Mouse (Mus musculus): ENCODE data around the gene Lrfn3. TPM values are rescaled to one million over a fixed set of nuclear protein-coding genes. Genes with fewer than 3 reads are reported as not detected.

The Lrfn3 gene
- polyA plus RNA-seq, 1 experiment from 2014 or later, result 5.3 TPM

- Histone ChIP-seq H3K4me1 (replicated peaks; ENCODE audit: control insufficient read depth, insufficient read depth, low read length) (no peaks in the 10 kb centered on the region), H3K36me3 (ENCODE audit: control insufficient read depth, insufficient read depth, low read length) (no peaks in the 10 kb centered on the region), H3K9ac (ENCODE audit: low read depth, low read length) (peak within 1 kb of the TSS; percentile 42; the same call in 1 of the 2 replicates), H3K27me3 (ENCODE audit: control insufficient read depth, insufficient read depth, low read length) (no peaks in the 10 kb centered on the region), H3K4me3 (ENCODE audit: low read depth, low read length) (peak within 1 kb of the TSS; percentile 87), H3K27ac (ENCODE audit: low read depth, low read length) (no peak within 1 kb of the TSS), H3K4me2 (replicated peaks; ENCODE audit: low read depth, low read length) (peak within 1 kb of the TSS; percentile 84), H3K9me3 (ENCODE audit: control insufficient read depth, low read length) (no peaks in the 10 kb centered on the region)
- DNase-seq (ENCODE audit: low spot score) (no peak), ATAC-seq (ENCODE audit: low FRiP score) (no peak)
- WGBS, result 77% methylated on average over 3 of the region's 3 CpGs
Measured at GRCm38 (mm10) chr7:30323795-30324194, 38.8 kb downstream of the Lrfn3 start, which contains the start of gene Sdhaf1. Sdhaf1 (minus strand) TSS chr7:30323895.

GRCm38 (mm10) chr7:30322865-30323264 lies 39.7 kb downstream of the Lrfn3 start:
- DNase-seq (ENCODE audit: low spot score) (no peak), ATAC-seq (ENCODE audit: low FRiP score) (0 out of 2 replicates have a peak, but pooled peaks have one; percentile 1)
- Histone ChIP-seq H3K36me3 (ENCODE audit: control insufficient read depth, insufficient read depth, low read length) (no peaks in the 10 kb centered on the region), H3K4me3 (ENCODE audit: low read depth, low read length) (peak overlapping the region; percentile 87), H3K4me1 (replicated peaks; ENCODE audit: control insufficient read depth, insufficient read depth, low read length) (no peaks in the 10 kb centered on the region), H3K9ac (ENCODE audit: low read depth, low read length) (peak overlapping the region; percentile 42; the same call in 1 of the 2 replicates), H3K4me2 (replicated peaks; ENCODE audit: low read depth, low read length) (peak overlapping the region; percentile 84), H3K27ac (ENCODE audit: low read depth, low read length) (no peak overlapping the region), H3K27me3 (ENCODE audit: control insufficient read depth, insufficient read depth, low read length) (no peaks in the 10 kb centered on the region), H3K9me3 (ENCODE audit: control insufficient read depth, low read length) (no peaks in the 10 kb centered on the region)
- WGBS, result 45% methylated on average over 6 of the region's 6 CpGs

GRCm38 (mm10) chr7:30322285-30322667 lies 40.3 kb downstream of the Lrfn3 start:
- DNase-seq (ENCODE audit: low spot score) (peak; percentile 95), ATAC-seq (ENCODE audit: low FRiP score) (peak; percentile 99)
- peak overlapping the region; percentile 87 for H3K4me3 ChIP-seq (ENCODE audit: low read depth, low read length)
- no peaks in the 10 kb centered on the region for H3K9me3 ChIP-seq (ENCODE audit: control insufficient read depth, low read length)
- H3K27ac ChIP-seq (ENCODE audit: low read depth, low read length), result peak overlapping the region; percentile 67
- no peaks in the 10 kb centered on the region for H3K27me3 ChIP-seq (ENCODE audit: control insufficient read depth, insufficient read depth, low read length)
- H3K9ac ChIP-seq (ENCODE audit: low read depth, low read length), result peak overlapping the region; percentile 91
- no peaks in the 10 kb centered on the region for H3K36me3 ChIP-seq (ENCODE audit: control insufficient read depth, insufficient read depth, low read length)
- H3K4me1 ChIP-seq (replicated peaks; ENCODE audit: control insufficient read depth, insufficient read depth, low read length), result no peaks in the 10 kb centered on the region
- under 1% methylated on average over 20 of the region's 20 CpGs for WGBS
- peak overlapping the region; percentile 84 for H3K4me2 ChIP-seq (replicated peaks; ENCODE audit: low read depth, low read length)

- under 1% methylated on average over 56 of the region's 63 CpGs for WGBS
- no peaks in the 10 kb centered on the region for H3K9me3 ChIP-seq (ENCODE audit: control insufficient read depth, low read length)
- H3K9ac ChIP-seq (ENCODE audit: low read depth, low read length), result peak within 1 kb of the TSS; percentile 91
- peak within 1 kb of the TSS; percentile 84 for H3K4me2 ChIP-seq (replicated peaks; ENCODE audit: low read depth, low read length)
- DNase-seq (ENCODE audit: low spot score), result peak; percentile 58
- H3K36me3 ChIP-seq (ENCODE audit: control insufficient read depth, insufficient read depth, low read length), result no peaks in the 10 kb centered on the region
- peak; percentile 78 for ATAC-seq (ENCODE audit: low FRiP score)
- no peaks in the 10 kb centered on the region for H3K4me1 ChIP-seq (replicated peaks; ENCODE audit: control insufficient read depth, insufficient read depth, low read length)
- peak within 1 kb of the TSS; percentile 67 for H3K27ac ChIP-seq (ENCODE audit: low read depth, low read length)
- no peaks in the 10 kb centered on the region for H3K27me3 ChIP-seq (ENCODE audit: control insufficient read depth, insufficient read depth, low read length)
- peak within 1 kb of the TSS; percentile 87 for H3K4me3 ChIP-seq (ENCODE audit: low read depth, low read length)
Measured at GRCm38 (mm10) chr7:30321539-30322284, 40.9 kb downstream of the Lrfn3 start, which contains the start of gene E130208F15Rik. E130208F15Rik (plus strand) TSS chr7:30321740.

GRCm38 (mm10) chr7:30320946-30321345 lies 41.6 kb downstream of the Lrfn3 start:
- no peak for DNase-seq (ENCODE audit: low spot score)
- no peaks in the 10 kb centered on the region for H3K9me3 ChIP-seq (ENCODE audit: control insufficient read depth, low read length)
- no peak overlapping the region for H3K27ac ChIP-seq (ENCODE audit: low read depth, low read length)
- H3K4me1 ChIP-seq (replicated peaks; ENCODE audit: control insufficient read depth, insufficient read depth, low read length), result no peaks in the 10 kb centered on the region
- ATAC-seq (ENCODE audit: low FRiP score), result no peak
- H3K4me3 ChIP-seq (ENCODE audit: low read depth, low read length), result peak overlapping the region; percentile 87; the same call in 1 of the 2 replicates
- H3K36me3 ChIP-seq (ENCODE audit: control insufficient read depth, insufficient read depth, low read length), result no peaks in the 10 kb centered on the region
- peak overlapping the region; percentile 84 for H3K4me2 ChIP-seq (replicated peaks; ENCODE audit: low read depth, low read length)
- no peaks in the 10 kb centered on the region for H3K27me3 ChIP-seq (ENCODE audit: control insufficient read depth, insufficient read depth, low read length)
- peak overlapping the region; percentile 91 for H3K9ac ChIP-seq (ENCODE audit: low read depth, low read length)
- 85% methylated on average over 2 of the region's 2 CpGs for WGBS

- Histone ChIP-seq H3K27ac (ENCODE audit: low read depth, low read length) (no peak overlapping the region), H3K9ac (ENCODE audit: low read depth, low read length) (no peak overlapping the region), H3K4me3 (ENCODE audit: low read depth, low read length) (no peak overlapping the region), H3K36me3 (ENCODE audit: control insufficient read depth, insufficient read depth, low read length) (no peaks in the 10 kb centered on the region), H3K4me1 (replicated peaks; ENCODE audit: control insufficient read depth, insufficient read depth, low read length) (no peaks in the 10 kb centered on the region), H3K27me3 (ENCODE audit: control insufficient read depth, insufficient read depth, low read length) (no peaks in the 10 kb centered on the region), H3K4me2 (replicated peaks; ENCODE audit: low read depth, low read length) (no peak overlapping the region), H3K9me3 (ENCODE audit: control insufficient read depth, low read length) (no peaks in the 10 kb centered on the region)
- no peak for ATAC-seq (ENCODE audit: low FRiP score)
- no peak for DNase-seq (ENCODE audit: low spot score)
- 91% methylated on average over 3 of the region's 3 CpGs for WGBS
Measured at GRCm38 (mm10) chr7:30318142-30318541, 44.4 kb downstream of the Lrfn3 start.

GRCm38 (mm10) chr7:30315559-30316529 lies 46.7 kb downstream of the Lrfn3 start:
- Histone ChIP-seq H3K36me3 (ENCODE audit: control insufficient read depth, insufficient read depth, low read length) (no peaks in the 10 kb centered on the region; the same call in 1 of the 2 replicates), H3K4me1 (replicated peaks; ENCODE audit: control insufficient read depth, insufficient read depth, low read length) (no peaks in the 10 kb centered on the region), H3K27ac (ENCODE audit: low read depth, low read length) (no peak overlapping the region), H3K27me3 (ENCODE audit: control insufficient read depth, insufficient read depth, low read length) (no peaks in the 10 kb centered on the region), H3K9ac (ENCODE audit: low read depth, low read length) (no peak overlapping the region), H3K4me3 (ENCODE audit: low read depth, low read length) (no peak overlapping the region), H3K4me2 (replicated peaks; ENCODE audit: low read depth, low read length) (no peak overlapping the region), H3K9me3 (ENCODE audit: control insufficient read depth, low read length) (no peaks in the 10 kb centered on the region)
- DNase-seq (ENCODE audit: low spot score) (no peak), ATAC-seq (ENCODE audit: low FRiP score) (no peak)
- WGBS, result 84% methylated on average over 13 of the region's 13 CpGs

- peak within 1 kb of the TSS; percentile 18 for H3K4me2 ChIP-seq (replicated peaks; ENCODE audit: low read depth, low read length)
- H3K9me3 ChIP-seq (ENCODE audit: control insufficient read depth, low read length), result no peaks in the 10 kb centered on the region
- H3K27me3 ChIP-seq (ENCODE audit: control insufficient read depth, insufficient read depth, low read length), result no peaks in the 10 kb centered on the region
- H3K36me3 ChIP-seq (ENCODE audit: control insufficient read depth, insufficient read depth, low read length), result no peaks in the 10 kb centered on the region; the same call in 1 of the 2 replicates
- WGBS, result 6% methylated on average over 9 of the region's 9 CpGs
- peak within 1 kb of the TSS; percentile 13; the same call in 1 of the 2 replicates for H3K4me3 ChIP-seq (ENCODE audit: low read depth, low read length)
- DNase-seq (ENCODE audit: low spot score), result no peak
- no peak within 1 kb of the TSS for H3K9ac ChIP-seq (ENCODE audit: low read depth, low read length)
- no peak for ATAC-seq (ENCODE audit: low FRiP score)
- H3K4me1 ChIP-seq (replicated peaks; ENCODE audit: control insufficient read depth, insufficient read depth, low read length), result no peaks in the 10 kb centered on the region
- H3K27ac ChIP-seq (ENCODE audit: low read depth, low read length), result no peak within 1 kb of the TSS
Measured at GRCm38 (mm10) chr7:30314721-30315155, 47.8 kb downstream of the Lrfn3 start, which contains the start of gene Syne4. Syne4 (plus strand) TSS chr7:30314807.
